Mouse (Mus musculus) brain, embryonic 18.5 days (tissue): ENCODE measurements at regions not wholly inside any gene's neighbourhood (a gene's known extent, or its start where the extent isn't known, plus 50 kb on each side); places are given as distances from the start of the nearest gene placed in this dataset.
"Not testable (repeated sequence)": the region's sequence is repeated elsewhere in the genome, so short reads cannot be mapped to it uniquely, and the experiment has no call there.

Experiments used
- DNase-seq: peaks from one replicate; pipeline ENCODE4 v3.0.0-alpha.2; 2012; ENCODE audit warnings: low read depth, low spot score

- no peak for DNase-seq
Measured at GRCm38 (mm10) chr12:95385688-95386087, 306.3 kb upstream of the Flrt2 start.

GRCm38 (mm10) chr12:95388185-95388584 lies 303.8 kb upstream of the Flrt2 start:
- DNase-seq = peak; percentile 72

DNA sequence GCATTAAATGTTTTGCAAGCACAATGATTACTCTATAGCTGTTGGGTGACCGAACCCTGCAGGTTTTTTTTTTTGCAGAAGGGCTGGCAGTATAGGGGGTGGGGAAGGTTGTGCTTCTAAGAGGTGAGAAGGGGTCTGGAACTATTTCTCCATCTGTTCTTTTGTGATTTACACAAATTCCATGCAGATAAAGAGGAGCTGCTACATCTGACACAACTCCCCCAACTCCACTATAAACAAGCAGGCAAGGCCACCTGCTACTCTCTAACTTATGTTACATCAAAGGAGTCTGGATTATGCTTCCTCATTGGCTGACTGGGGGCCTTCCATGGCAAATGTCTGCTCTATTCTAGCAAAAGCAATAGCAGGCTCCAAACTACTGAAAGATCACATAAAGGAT lies 299.2 kb upstream of the Flrt2 start:
- DNase-seq = no peak

- DNase-seq = no peak
Measured at GRCm38 (mm10) chr12:95394991-95395530, 297.0 kb upstream of the Flrt2 start.

GRCm38 (mm10) chr12:95420861-95421260 lies 271.2 kb upstream of the Flrt2 start:
- no peak for DNase-seq

DNA sequence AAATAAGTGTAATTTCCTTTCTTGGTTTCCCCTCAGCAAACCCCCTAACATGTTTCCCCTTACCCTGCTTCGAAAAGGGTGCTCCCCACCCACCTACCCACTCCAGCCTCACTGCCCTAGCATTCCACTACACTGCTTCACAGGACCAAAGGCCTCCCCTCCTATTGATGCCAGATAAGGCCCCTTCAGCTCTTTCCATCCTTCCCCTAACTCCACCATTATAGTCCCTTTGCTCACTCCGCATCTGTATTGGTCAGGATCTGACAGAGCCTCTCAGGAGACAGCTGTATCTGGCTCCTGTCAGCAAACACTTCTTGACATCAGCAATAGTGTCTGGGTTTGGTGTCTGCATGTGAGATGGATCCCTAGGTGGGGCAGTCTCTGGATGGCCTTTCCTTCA lies 267.3 kb upstream of the Flrt2 start:
- no peak for DNase-seq

DNA sequence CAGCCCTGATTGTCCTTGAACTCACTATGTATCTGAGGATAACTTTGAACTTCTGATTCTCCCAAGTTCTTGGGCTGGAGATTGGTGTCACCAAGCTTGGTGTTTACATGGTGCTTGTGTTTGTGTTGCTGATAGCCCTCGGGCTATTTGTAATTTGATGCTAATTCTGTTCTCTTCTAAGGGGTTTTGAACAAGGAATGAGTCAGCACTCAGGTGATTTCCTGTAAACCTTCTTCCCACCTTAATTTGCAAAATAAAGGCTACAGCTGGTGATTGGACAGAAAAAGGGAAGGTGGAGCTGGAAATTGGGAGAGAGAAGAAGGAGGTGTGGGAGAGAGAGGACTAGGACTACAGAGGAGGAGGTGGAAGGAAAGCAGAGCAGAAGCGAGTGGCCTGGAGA lies 254.8 kb upstream of the Flrt2 start:
- no peak for DNase-seq

- no peak for DNase-seq
Measured at GRCm38 (mm10) chr12:95457480-95457879, 234.5 kb upstream of the Flrt2 start.

GRCm38 (mm10) chr12:95466502-95467490 lies 225.2 kb upstream of the Flrt2 start:
- DNase-seq = no peak

DNA sequence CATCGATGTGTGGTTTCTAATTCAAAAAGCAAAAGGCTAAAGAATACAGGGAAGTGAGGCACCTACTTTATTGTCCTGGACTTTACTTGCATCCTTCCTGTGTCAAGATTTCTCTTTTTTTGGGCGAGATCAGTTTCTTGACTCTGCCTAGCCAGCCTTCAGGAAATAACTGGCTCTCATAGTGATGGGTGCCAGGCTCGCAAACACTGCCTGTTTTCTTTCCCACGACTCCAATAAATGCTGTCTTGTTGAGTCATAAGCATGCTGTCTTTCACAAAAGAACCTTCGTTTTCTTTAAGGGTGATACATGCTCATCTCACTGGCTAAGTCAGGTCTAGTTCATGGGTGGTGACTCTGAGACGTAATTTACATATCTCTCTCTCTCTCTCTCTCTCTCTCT lies 222.1 kb upstream of the Flrt2 start:
- DNase-seq = no peak

GRCm38 (mm10) chr12:95486502-95486901 lies 205.5 kb upstream of the Flrt2 start:
- no peak for DNase-seq

DNA sequence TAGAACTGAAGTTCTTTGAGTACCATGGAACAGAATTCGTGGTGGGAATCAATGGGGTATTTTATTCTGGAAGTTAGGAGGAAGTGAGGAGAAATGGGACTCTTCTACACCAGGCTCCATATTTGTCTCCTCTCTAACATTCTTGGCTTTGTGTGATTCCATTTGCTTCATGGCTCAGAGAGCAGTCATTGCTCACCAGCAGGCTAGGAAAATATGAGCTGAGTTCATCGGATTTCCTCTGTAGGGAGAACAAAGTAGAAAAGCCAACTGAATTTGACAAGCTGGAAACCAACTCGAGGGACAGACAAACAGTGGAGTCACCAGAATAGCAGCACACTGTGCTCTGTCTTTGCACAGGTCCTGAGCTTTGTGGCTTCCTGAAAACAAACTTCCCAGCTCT lies 203.7 kb upstream of the Flrt2 start:
- DNase-seq = no peak

DNA sequence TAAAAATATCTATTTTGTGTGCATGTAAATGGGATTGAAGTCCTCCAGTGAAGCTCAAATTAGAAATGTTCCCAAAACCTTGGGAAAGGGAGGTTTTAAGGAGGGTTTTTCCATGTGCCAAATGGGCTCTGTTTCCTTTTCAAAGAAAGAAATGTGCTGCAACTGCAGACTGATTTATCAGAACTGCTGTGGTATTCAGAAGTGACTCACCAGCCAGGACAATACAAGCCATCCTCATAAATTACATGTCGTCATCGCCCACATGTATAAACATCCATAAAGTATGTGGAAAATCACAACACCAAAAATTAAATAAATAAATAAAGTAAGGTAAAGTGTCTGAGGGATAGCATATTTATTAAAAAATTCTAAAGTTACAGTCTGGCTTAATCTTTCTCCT lies 202.7 kb upstream of the Flrt2 start:
- DNase-seq = no peak

GRCm38 (mm10) chr12:95489848-95490247 lies 202.2 kb upstream of the Flrt2 start:
- DNase-seq = no peak

DNA sequence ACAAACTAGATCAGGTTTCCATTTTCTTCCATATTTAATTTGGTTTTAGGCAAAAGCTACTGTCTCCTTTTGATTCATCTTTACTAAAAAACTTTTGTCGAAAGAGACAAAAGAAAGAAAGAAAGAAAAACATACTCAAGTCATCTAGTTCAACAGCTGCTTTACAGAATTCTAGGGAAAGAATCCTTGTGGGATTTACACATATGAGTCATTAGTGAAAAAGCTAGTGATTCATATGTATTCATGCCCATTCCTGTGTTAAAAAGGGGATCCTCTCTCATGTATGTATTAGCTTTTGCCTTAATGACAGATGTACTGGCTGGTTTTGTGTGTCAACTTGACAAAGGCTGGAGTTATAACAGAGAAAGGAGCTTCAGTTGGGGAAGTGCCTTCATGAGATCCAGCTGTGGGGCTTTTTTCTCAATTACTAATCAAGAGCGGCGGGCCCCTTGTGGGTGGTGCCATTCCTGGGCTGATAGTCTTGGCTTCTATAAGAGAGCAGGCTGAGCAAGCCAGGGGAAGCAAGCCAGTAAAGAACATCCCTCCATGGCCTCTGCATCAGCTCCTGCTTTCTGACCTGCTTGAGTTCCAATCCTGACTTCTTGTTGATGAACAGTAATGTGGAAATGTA lies 200.1 kb upstream of the Flrt2 start:
- DNase-seq = not testable (repeated sequence)

GRCm38 (mm10) chr12:95501443-95501842 lies 190.6 kb upstream of the Flrt2 start:
- DNase-seq = no peak

DNA sequence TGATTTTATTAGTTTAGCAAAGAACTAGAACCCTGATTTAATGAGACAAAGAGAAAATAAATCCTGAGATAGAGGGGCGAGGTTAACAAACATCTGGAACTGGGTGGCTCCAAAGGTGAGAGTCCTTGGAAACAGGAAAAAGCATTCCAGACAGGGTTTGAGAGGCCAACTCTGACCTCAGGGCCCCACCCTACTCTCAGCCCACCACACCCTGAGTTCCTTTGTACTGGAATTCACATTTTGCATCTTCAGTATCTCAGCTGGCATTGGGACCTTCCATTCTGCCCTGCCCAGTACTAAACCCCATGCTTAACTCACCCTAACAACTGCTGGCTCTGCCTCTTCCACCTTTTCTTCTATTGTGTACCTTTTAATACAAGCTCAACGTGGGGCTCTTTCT lies 172.0 kb upstream of the Flrt2 start:
- no peak for DNase-seq

GRCm38 (mm10) chr12:95522052-95522451 lies 170.0 kb upstream of the Flrt2 start:
- DNase-seq = no peak

GRCm38 (mm10) chr12:95533888-95534639 lies 158.0 kb upstream of the Flrt2 start:
- no peak for DNase-seq

- DNase-seq = no peak
Measured at GRCm38 (mm10) chr12:95547301-95547700, 144.7 kb upstream of the Flrt2 start.

DNA sequence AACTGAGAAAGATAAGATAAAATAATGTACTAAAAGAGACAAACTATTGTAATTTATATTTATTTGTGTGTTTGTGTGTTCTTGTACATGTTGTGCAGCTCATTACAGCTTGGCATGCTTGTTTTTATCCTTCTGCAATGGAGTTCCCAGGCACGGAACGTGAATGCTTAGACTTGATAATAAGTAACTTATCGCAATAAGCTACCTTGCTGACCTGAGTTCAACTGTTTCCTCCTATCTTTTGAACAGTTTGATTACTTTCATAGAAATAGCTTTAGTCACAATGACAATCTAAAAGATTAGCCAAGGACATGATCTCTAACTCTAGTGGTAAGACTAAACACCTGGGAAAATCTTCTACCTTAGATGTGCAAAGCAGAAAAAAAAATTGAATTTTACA lies 138.9 kb upstream of the Flrt2 start:
- DNase-seq = no peak
